Mouse (Mus musculus) embryonic fibroblast, embryonic 13.5 days (primary cell): ENCODE data around the gene Tusc2. TPM values are rescaled to one million over a fixed set of nuclear protein-coding genes. Genes with fewer than 3 reads are reported as not detected.

Experiments
- H3K27ac ChIP-seq: 2 replicates; pipeline ENCODE4 v1.5.1; 2012; ENCODE audit warnings: low read length, control low read depth, inconsistent platforms; ENCODE audit not compliant: insufficient read depth
- H3K4me1 ChIP-seq: 2 replicates; pipeline ENCODE4 v1.6.1; 2011; ENCODE audit warnings: low read length; ENCODE audit not compliant: control insufficient read depth, insufficient read depth
- H3K4me3 ChIP-seq: 2 replicates; pipeline ENCODE4 v1.5.1; 2011; ENCODE audit warnings: mild to moderate bottlenecking, control low read depth, low read length; ENCODE audit not compliant: insufficient read depth
- CTCF ChIP-seq: IDR thresholded peaks from 2 replicates; pipeline ENCODE4 v1.5.1; 2011; ENCODE audit warnings: mild to moderate bottlenecking, control low read depth, low read length, moderate library complexity, borderline replicate concordance; ENCODE audit not compliant: insufficient read depth
- POLR2A ChIP-seq: IDR thresholded peaks from 2 replicates; pipeline ENCODE4 v1.6.1; 2011; ENCODE audit warnings: low read depth, mild to moderate bottlenecking, control low read depth, low read length, moderate library complexity
- polyA plus RNA-seq: library from polyadenylated mRNA; stranded (reverse); fragments of >200 nt; gene quantifications from 2 replicates; pipeline ENCODE4 v1.2.4, GENCODE M21; 2011; ENCODE audit warnings: low read depth; ENCODE audit not compliant: missing spikeins, insufficient read length

The Tusc2 gene
- polyA plus RNA-seq, 1 experiment = 14.5 TPM

DNA sequence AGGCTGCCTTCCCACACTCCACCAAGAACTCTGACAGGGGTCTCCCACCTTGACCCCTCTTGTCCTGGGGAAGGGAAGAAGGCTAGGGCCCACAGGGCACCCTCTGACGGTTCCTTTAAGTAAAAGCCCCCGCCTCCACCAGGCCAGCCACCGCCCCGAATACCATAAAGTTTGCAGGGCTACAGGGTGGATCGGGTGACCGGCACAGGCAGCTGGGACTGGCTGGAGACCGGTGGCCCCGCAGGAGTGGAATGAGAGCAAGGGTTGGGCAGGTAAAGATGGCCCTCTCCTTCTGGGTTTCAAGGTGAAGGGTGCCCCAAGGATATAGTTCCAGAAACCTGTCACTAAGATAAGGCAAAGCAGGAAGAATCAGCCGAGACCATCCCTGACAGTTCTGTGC, 43.5 kb downstream of the Tusc2 start:
- H3K4me1 ChIP-seq = 0 out of 2 replicates have a peak, but pooled peaks cover 2% of the 10 kb centered on the region
- H3K27ac ChIP-seq = no peak overlapping the region
- TF ChIP-seq CTCF (no peak), POLR2A (peak; percentile 65)
- peak overlapping the region; percentile 12 for H3K4me3 ChIP-seq

- Histone ChIP-seq H3K27ac (no peak overlapping the region), H3K4me1 (peaks cover 2% of the 10 kb centered on the region; the same call in 1 of the 2 replicates), H3K4me3 (peak overlapping the region; percentile 12)
- TF ChIP-seq CTCF (no peak), POLR2A (no peak)
Measured at GRCm38 (mm10) chr9:107607036-107607435, 44.0 kb downstream of the Tusc2 start.

DNA sequence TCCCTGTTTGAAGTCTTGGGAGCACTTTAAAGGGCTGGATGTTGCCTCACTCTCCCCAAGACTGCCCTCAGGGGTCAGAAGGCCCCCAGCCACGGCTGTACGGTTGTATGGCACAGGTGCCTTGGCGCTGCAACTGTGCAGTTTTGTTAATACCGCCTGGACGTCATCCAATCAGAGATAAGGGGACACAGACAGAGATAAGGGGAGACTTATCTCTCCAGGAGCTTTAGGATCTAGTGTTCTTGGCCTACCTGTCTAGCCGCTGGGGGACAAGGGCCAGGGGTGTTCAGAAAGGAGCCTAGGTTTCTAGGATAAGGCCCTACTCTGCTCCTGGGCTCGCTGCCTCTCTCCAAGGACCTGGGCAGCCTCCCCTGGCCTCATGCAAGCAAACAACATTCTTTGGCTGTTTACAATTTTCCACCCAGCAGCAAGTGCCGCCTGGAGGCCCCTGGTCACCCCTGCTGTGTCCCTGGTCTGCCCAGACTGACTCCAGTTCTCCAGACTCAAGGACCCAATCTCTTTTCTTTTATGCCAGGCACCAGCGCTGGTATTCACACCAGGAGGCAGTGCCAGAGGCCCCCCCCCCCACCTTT, 44.7 kb downstream of the Tusc2 start:
- no peak overlapping the region for H3K27ac ChIP-seq
- peaks cover 2% of the 10 kb centered on the region; the same call in 1 of the 2 replicates for H3K4me1 ChIP-seq
- H3K4me3 ChIP-seq = no peak overlapping the region
- TF ChIP-seq POLR2A = no peak
- no peak for TF ChIP-seq CTCF

GRCm38 (mm10) chr9:107608741-107609432, 45.8 kb downstream of the Tusc2 start, which contains the start of gene Sema3b:
TSS of gene Sema3b (minus strand) at chr9:107609229.
- no peak within 1 kb of the TSS for H3K27ac ChIP-seq
- no peak within 1 kb of the TSS for H3K4me3 ChIP-seq
- TF ChIP-seq CTCF = no peak
- TF ChIP-seq POLR2A = no peak
- H3K4me1 ChIP-seq = peaks cover 2% of the 10 kb centered on the region; the same call in 1 of the 2 replicates

GRCm38 (mm10) chr9:107609433-107609830, 46.4 kb downstream of the Tusc2 start:
- no peak overlapping the region for H3K27ac ChIP-seq
- no peak overlapping the region for H3K4me3 ChIP-seq
- no peak for TF ChIP-seq POLR2A
- no peak for TF ChIP-seq CTCF
- peaks cover 2% of the 10 kb centered on the region; the same call in 1 of the 2 replicates for H3K4me1 ChIP-seq

DNA sequence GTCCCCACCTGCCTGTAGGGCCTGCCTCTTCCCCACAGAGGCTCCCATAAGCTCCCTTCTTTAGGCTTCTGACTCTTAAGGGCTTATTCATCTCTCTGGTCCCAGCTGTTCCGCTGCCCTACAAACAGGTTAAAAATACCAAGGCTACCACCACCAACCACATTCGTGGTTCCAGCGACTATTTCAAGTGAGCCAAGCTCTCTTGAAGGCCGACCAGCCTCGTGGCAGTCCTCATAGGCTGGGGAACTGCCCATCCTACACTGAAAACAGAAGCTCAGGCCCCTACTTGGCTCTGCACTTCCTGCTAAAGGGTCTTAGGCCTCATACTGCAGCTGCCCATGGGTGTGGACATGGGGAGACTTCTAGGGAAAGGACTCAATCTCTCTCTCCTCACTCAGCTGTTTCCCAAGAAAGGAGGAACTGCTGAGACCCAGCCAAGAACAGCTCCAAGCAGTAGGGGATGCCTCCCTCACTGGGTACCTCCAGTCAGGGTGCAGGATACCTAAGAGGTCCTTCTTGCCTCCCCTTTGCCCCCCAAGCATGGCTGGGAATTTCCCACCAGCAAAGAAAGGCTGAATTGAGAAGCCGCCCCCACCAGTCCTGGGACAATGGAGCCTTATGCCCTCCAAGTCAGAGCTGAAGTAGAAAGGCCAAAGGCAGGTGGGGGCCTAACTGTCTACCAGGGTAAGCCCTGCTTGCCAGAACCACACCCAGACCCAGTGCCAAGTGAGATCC, 48.6 kb downstream of the Tusc2 start:
- peaks cover 2% of the 10 kb centered on the region; the same call in 1 of the 2 replicates for H3K4me1 ChIP-seq
- no peak for TF ChIP-seq POLR2A
- no peak for TF ChIP-seq CTCF
- H3K4me3 ChIP-seq = no peak overlapping the region
- no peak overlapping the region for H3K27ac ChIP-seq

DNA sequence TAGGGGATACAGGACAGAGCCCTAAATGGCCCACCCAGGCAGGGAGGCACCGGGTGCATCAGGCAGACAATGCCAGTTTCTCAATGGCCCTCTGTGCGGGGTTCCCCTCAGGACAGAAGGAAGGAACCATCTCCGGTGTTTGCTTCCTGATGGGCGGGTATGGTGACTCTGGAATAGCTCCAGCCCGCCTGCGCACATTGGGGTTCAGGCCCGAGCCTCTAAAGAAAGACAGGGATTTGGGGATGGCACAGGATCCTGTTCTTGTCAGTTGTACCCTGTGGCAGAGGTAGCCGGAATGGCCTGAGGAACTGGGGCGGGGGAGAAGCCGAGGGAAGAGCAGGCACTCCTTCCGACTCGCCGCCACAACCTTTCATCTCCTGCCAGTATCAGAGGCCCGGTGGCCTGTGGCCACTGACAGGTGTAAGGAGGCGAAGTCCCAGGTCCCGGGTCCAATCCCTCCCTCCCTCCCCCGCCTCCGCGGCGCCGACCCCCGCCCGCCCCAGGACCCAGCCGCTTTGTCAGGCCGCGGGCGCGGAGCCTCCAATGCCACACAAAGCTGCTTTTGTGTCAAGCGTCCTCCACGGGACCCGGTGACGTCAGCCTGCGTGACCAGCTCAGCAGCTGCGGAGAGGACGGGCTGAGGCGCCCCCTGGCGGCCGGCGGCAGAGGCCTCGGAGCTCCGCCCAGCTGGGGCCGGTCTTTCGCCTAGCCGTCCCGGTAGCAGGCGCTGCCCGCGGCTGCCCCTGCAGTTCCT, 49.3 kb downstream of the Tusc2 start:
- H3K4me3 ChIP-seq = no peak overlapping the region
- TF ChIP-seq POLR2A = peak; percentile 68
- TF ChIP-seq CTCF = peak; percentile 83
- no peak overlapping the region for H3K27ac ChIP-seq
- H3K4me1 ChIP-seq = peaks cover 2% of the 10 kb centered on the region; the same call in 1 of the 2 replicates

DNA sequence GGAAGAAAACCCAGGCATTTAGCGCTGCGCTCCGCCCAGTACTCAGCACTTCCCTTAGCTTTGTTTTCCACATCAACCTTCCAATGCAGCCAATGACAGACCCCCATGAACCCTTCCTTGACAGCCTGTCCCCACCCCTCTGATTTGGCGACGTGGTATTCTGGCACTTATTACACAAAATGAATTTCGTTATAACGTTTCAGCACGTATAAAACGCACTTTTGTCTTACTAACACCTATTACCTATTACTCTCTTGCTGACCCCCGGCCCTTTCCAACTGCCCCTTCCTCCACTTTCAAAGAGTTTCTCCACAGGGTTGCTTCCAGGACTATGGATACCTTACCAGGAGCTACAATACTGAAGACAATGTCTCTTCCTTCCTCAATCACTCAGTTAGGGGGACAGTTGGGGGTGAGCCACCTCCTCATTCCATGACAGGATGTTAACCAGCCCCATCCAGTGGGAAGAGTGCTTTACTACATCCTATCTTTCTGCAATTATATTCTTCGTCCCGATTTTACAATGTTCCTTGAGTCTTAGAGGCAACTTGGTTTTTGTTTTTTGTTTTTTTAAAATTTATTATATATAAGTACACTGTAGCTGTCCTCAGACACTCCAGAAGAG, 50.0 kb downstream of the Tusc2 start:
- Histone ChIP-seq H3K4me3 (no peak overlapping the region), H3K27ac (peak overlapping the region; percentile 67), H3K4me1 (peaks cover 2% of the 10 kb centered on the region; the same call in 1 of the 2 replicates)
- TF ChIP-seq POLR2A (no peak), CTCF (no peak)

DNA sequence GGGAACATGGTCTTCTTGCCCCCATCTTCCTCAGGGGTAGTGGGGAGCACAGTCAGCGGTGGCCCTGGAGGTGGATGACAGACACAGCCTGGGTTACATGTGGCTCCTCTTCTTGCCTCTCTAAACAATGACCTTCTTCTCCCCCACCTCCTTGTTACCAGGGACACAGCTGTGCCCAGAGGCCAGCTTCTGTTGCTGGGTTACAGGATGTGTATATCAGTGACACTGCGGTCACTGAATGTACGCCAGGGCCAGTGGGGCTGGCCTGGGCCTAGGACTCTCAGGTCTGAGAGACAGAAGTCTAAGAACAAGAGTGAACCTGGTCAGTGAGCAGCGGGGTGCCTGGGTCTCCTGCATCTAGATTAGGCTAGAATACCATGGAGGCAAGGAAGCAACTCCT, 52.0 kb downstream of the Tusc2 start:
- Histone ChIP-seq H3K27ac (no peak overlapping the region), H3K4me3 (no peak overlapping the region), H3K4me1 (peaks cover 11% of the 10 kb centered on the region)
- TF ChIP-seq CTCF (no peak), POLR2A (no peak)

Other genes starting within 250 kb of the Tusc2 start
- 10.4 and 14.0 TPM in 2 replicates for gene Hemk1, start 224.9 kb upstream of the Tusc2 start, polyA plus RNA-seq
- gene 6430571L13Rik, start 222.7 kb upstream of the Tusc2 start, polyA plus RNA-seq = not detected in 2 replicates
- not detected in 2 replicates for gene Cacna2d2, start 163.6 kb upstream of the Tusc2 start, polyA plus RNA-seq
- gene Tmem115, start 29.3 kb upstream of the Tusc2 start, polyA plus RNA-seq = 21.4 and 26.1 TPM in 2 replicates
- 14.4 and 18.3 TPM in 2 replicates for gene Cyb561d2, start 21.1 kb upstream of the Tusc2 start, polyA plus RNA-seq
- 16.7 and 18.9 TPM in 2 replicates for gene Nprl2, start 21.0 kb upstream of the Tusc2 start, polyA plus RNA-seq
- 0.79 TPM in 1 of 2 replicates, not detected in the other for gene Zmynd10, start 16.0 kb upstream of the Tusc2 start, polyA plus RNA-seq
- gene Rassf1, start 11.7 kb upstream of the Tusc2 start, polyA plus RNA-seq = 72.6 and 86.5 TPM in 2 replicates
- 28.0 and 34.4 TPM in 2 replicates for gene Hyal2, start 4.7 kb downstream of the Tusc2 start, polyA plus RNA-seq
- gene Hyal1, start 13.7 kb downstream of the Tusc2 start, polyA plus RNA-seq = 13.9 and 15.6 TPM in 2 replicates
- gene Naa80, start 15.6 kb downstream of the Tusc2 start, polyA plus RNA-seq = 11.3 and 15.4 TPM in 2 replicates
- gene Hyal3, start 17.6 kb downstream of the Tusc2 start, polyA plus RNA-seq = 0.40 and 0.76 TPM in 2 replicates
- gene Ifrd2, start 24.4 kb downstream of the Tusc2 start, polyA plus RNA-seq = 31.1 and 31.5 TPM in 2 replicates
- 9.5 and 16.6 TPM in 2 replicates for gene Sema3b, start 46.0 kb downstream of the Tusc2 start, polyA plus RNA-seq
- gene Gnai2, start 72.1 kb downstream of the Tusc2 start, polyA plus RNA-seq = 388 and 402 TPM in 2 replicates
- gene Slc38a3, start 106.3 kb downstream of the Tusc2 start, polyA plus RNA-seq = 1.1 TPM in 1 of 2 replicates, not detected in the other
- gene Gnat1, start 116.5 kb downstream of the Tusc2 start, polyA plus RNA-seq = not detected in 2 replicates
- 68.0 and 88.1 TPM in 2 replicates for gene Sema3f, start 147.2 kb downstream of the Tusc2 start, polyA plus RNA-seq
- gene Rbm5, start 207.7 kb downstream of the Tusc2 start, polyA plus RNA-seq = 199 and 248 TPM in 2 replicates